Mouse (Mus musculus) forebrain, embryonic 12.5 days (tissue): Measurements from ENCODE around the gene Hsbp1. TPM values are rescaled to one million over a fixed set of nuclear protein-coding genes. Genes with fewer than 3 reads are reported as not detected.
"Not testable (repeated sequence)": the region's sequence is repeated elsewhere in the genome, so short reads cannot be mapped to it uniquely, and the experiment has no call there.

Experiments used
- ATAC-seq: fragments of 200-750 bp; cut with Nextera tagmentation; 2 replicates; pipeline ENCODE4 v1.8.0; 2017; ENCODE audit warnings: moderate TSS enrichment; ENCODE audit not compliant: low FRiP score
- H3K27ac ChIP-seq: fragments of 300-500 bp; sonication (generic); 2 replicates; pipeline ENCODE4 v1.5.1; 2016; ENCODE audit warnings: mild to moderate bottlenecking
- H3K27me3 ChIP-seq: fragments of 300-500 bp; sonication (generic); 2 replicates; pipeline ENCODE4 v1.6.1; 2016; ENCODE audit warnings: mild to moderate bottlenecking
- H3K36me3 ChIP-seq: fragments of 300-500 bp; sonication (generic); replicated peaks from 2 replicates; pipeline ENCODE4 v1.6.1; 2016; ENCODE audit warnings: mild to moderate bottlenecking
- H3K4me1 ChIP-seq: fragments of 300-500 bp; sonication (generic); 2 replicates; pipeline ENCODE4 v1.6.1; 2016
- H3K4me2 ChIP-seq: fragments of 300-500 bp; sonication (generic); 2 replicates; pipeline ENCODE4 v1.6.1; 2016; ENCODE audit warnings: mild to moderate bottlenecking, moderate library complexity
- H3K4me3 ChIP-seq: fragments of 300-500 bp; sonication (generic); replicated peaks from 2 replicates; pipeline ENCODE4 v1.5.1; 2016; ENCODE audit warnings: mild to moderate bottlenecking
- H3K9ac ChIP-seq: fragments of 300-500 bp; sonication (generic); 2 replicates; pipeline ENCODE4 v1.6.1; 2016; ENCODE audit warnings: mild to moderate bottlenecking
- H3K9me3 ChIP-seq: fragments of 300-500 bp; sonication (generic); 2 replicates; pipeline ENCODE4 v1.6.1; 2016
- WGBS: fragments of 180-500 bp; shearing (Covaris S2); methylation state at CpG from one replicate; pipeline ENCODE4 v1.1.7; 2016; 5-methylcytosine and 5-hydroxymethylcytosine counted together
- polyA plus RNA-seq: library from polyadenylated mRNA; unstranded; fragments of >200 nt; fragmentation: Nextera tagmentation; extraction: Ambion mirVana; gene quantifications from 2 replicates; pipeline ENCODE4 v1.2.1, GENCODE M21; 2016

Gene Hsbp1
- polyA plus RNA-seq: 348 and 359 TPM in 2 replicates

GRCm38 (mm10) chr8:119344190-119344856 is at the start of gene Hsbp1:
TSS of gene Hsbp1 (plus strand) at chr8:119344488.
- Histone ChIP-seq H3K4me2 (peak within 1 kb of the TSS; percentile 74), H3K4me1 (peaks cover 9% of the 10 kb centered on the region), H3K27me3 (peaks cover 24% of the 10 kb centered on the region), H3K9ac (peak within 1 kb of the TSS; percentile 95), H3K4me3 (peak within 1 kb of the TSS; percentile 87), H3K27ac (0 out of 2 replicates have a peak within 1 kb of the TSS, but pooled peaks have one; percentile 1), H3K9me3 (no peaks in the 10 kb centered on the region), H3K36me3 (peaks cover 32% of the 10 kb centered on the region)
- WGBS: 3% methylated on average over 47 of the region's 52 CpGs
- peak; percentile 99 for ATAC-seq

GRCm38 (mm10) chr8:119295477-119295876 is 48.8 kb upstream of the Hsbp1 start:
- Histone ChIP-seq H3K9me3 (no peaks in the 10 kb centered on the region), H3K9ac (no peak overlapping the region), H3K4me2 (no peak overlapping the region), H3K36me3 (no peaks in the 10 kb centered on the region), H3K27ac (no peak overlapping the region), H3K27me3 (no peaks in the 10 kb centered on the region), H3K4me3 (no peak overlapping the region), H3K4me1 (no peaks in the 10 kb centered on the region)
- 83% methylated on average over 13 of the region's 13 CpGs for WGBS
- ATAC-seq: no peak

- not testable (repeated sequence) for ATAC-seq
Measured at GRCm38 (mm10) chr8:119297752-119298151, 46.5 kb upstream of the Hsbp1 start.

GRCm38 (mm10) chr8:119300335-119300734 is 44.0 kb upstream of the Hsbp1 start:
- H3K9me3 ChIP-seq: 0 out of 2 replicates have a peak, but pooled peaks cover 8% of the 10 kb centered on the region
- WGBS: 86% methylated on average over 5 of the region's 5 CpGs
- H3K36me3 ChIP-seq: no peaks in the 10 kb centered on the region
- H3K4me1 ChIP-seq: no peaks in the 10 kb centered on the region
- no peak overlapping the region for H3K27ac ChIP-seq
- no peak for ATAC-seq
- H3K27me3 ChIP-seq: no peaks in the 10 kb centered on the region
- H3K9ac ChIP-seq: no peak overlapping the region
- no peak overlapping the region for H3K4me2 ChIP-seq
- H3K4me3 ChIP-seq: no peak overlapping the region

More at GRCm38 (mm10) chr8:119297752-119298151, 46.5 kb upstream of the Hsbp1 start:
- H3K4me1 ChIP-seq, H3K9ac ChIP-seq, H3K9me3 ChIP-seq, H3K27ac ChIP-seq, H3K4me2 ChIP-seq, H3K27me3 ChIP-seq, H3K4me3 ChIP-seq, H3K36me3 ChIP-seq: not testable (repeated sequence)
- WGBS: 24% methylated on average over 3 of the region's 3 CpGs

- Histone ChIP-seq H3K4me1 (no peaks in the 10 kb centered on the region), H3K27ac (no peak overlapping the region), H3K9ac (no peak overlapping the region), H3K4me2 (no peak overlapping the region), H3K4me3 (no peak overlapping the region), H3K9me3 (0 out of 2 replicates have a peak, but pooled peaks cover 8% of the 10 kb centered on the region), H3K27me3 (no peaks in the 10 kb centered on the region), H3K36me3 (no peaks in the 10 kb centered on the region)
- ATAC-seq: no peak
- WGBS: 82% methylated on average over 8 of the region's 8 CpGs
Measured at GRCm38 (mm10) chr8:119304196-119304595, 40.1 kb upstream of the Hsbp1 start.

- Histone ChIP-seq H3K4me3 (no peak overlapping the region), H3K9ac (no peak overlapping the region), H3K27me3 (0 out of 2 replicates have a peak, but pooled peaks cover 4% of the 10 kb centered on the region), H3K9me3 (no peaks in the 10 kb centered on the region), H3K4me2 (no peak overlapping the region), H3K36me3 (no peaks in the 10 kb centered on the region), H3K4me1 (no peaks in the 10 kb centered on the region), H3K27ac (no peak overlapping the region)
- WGBS: 29% methylated on average over 3 of the region's 3 CpGs
- no peak for ATAC-seq
Measured at GRCm38 (mm10) chr8:119311412-119311811, 32.9 kb upstream of the Hsbp1 start.

- no peaks in the 10 kb centered on the region for H3K27me3 ChIP-seq
- no peak overlapping the region for H3K27ac ChIP-seq
- no peaks in the 10 kb centered on the region for H3K4me1 ChIP-seq
- no peaks in the 10 kb centered on the region for H3K36me3 ChIP-seq
- no peaks in the 10 kb centered on the region for H3K9me3 ChIP-seq
- H3K4me2 ChIP-seq: no peak overlapping the region
- no peak overlapping the region for H3K9ac ChIP-seq
- 71% methylated on average over 6 of the region's 6 CpGs for WGBS
- H3K4me3 ChIP-seq: no peak overlapping the region
- no peak for ATAC-seq
Measured at GRCm38 (mm10) chr8:119323215-119323614, 21.1 kb upstream of the Hsbp1 start.

- ATAC-seq: no peak
- no peak overlapping the region for H3K27ac ChIP-seq
- H3K9ac ChIP-seq: no peak overlapping the region
- H3K9me3 ChIP-seq: no peaks in the 10 kb centered on the region
- peaks cover 24% of the 10 kb centered on the region for H3K27me3 ChIP-seq
- H3K4me3 ChIP-seq: no peak overlapping the region
- no peaks in the 10 kb centered on the region for H3K36me3 ChIP-seq
- WGBS: 86% methylated on average over 4 of the region's 4 CpGs
- H3K4me1 ChIP-seq: no peaks in the 10 kb centered on the region
- no peak overlapping the region for H3K4me2 ChIP-seq
Measured at GRCm38 (mm10) chr8:119339546-119339945, 4.7 kb upstream of the Hsbp1 start.

GRCm38 (mm10) chr8:119343606-119344005 is 682 bp upstream of the Hsbp1 start:
- Histone ChIP-seq H3K4me2 (peak overlapping the region; percentile 35), H3K9me3 (no peaks in the 10 kb centered on the region), H3K9ac (no peak overlapping the region), H3K27ac (no peak overlapping the region), H3K36me3 (peaks cover 24% of the 10 kb centered on the region), H3K27me3 (peaks cover 24% of the 10 kb centered on the region), H3K4me3 (peak overlapping the region; percentile 87), H3K4me1 (peaks cover 9% of the 10 kb centered on the region)
- WGBS: 86% methylated on average over 3 of the region's 3 CpGs
- no peak; the same call in 1 of the 2 replicates for ATAC-seq

- Histone ChIP-seq H3K4me2 (peak overlapping the region; percentile 74), H3K27me3 (peaks cover 16% of the 10 kb centered on the region), H3K9me3 (no peaks in the 10 kb centered on the region), H3K9ac (peak overlapping the region; percentile 95), H3K27ac (no peak overlapping the region), H3K4me3 (peak overlapping the region; percentile 87), H3K4me1 (peaks cover 9% of the 10 kb centered on the region), H3K36me3 (peaks cover 37% of the 10 kb centered on the region)
- ATAC-seq: no peak
- WGBS: 58% methylated on average over 22 of the region's 22 CpGs
Measured at GRCm38 (mm10) chr8:119345029-119345682, 868 bp downstream of the Hsbp1 start.

GRCm38 (mm10) chr8:119345683-119346075 is 1.4 kb downstream of the Hsbp1 start:
- Histone ChIP-seq H3K4me3 (no peak overlapping the region; the same call in 1 of the 2 replicates), H3K4me1 (peaks cover 9% of the 10 kb centered on the region), H3K27me3 (peaks cover 13% of the 10 kb centered on the region), H3K36me3 (peaks cover 40% of the 10 kb centered on the region), H3K27ac (no peak overlapping the region), H3K4me2 (peak overlapping the region; percentile 74), H3K9ac (no peak overlapping the region), H3K9me3 (no peaks in the 10 kb centered on the region)
- no peak for ATAC-seq
- 82% methylated on average over 15 of the region's 15 CpGs for WGBS

- ATAC-seq: no peak
- WGBS: 95% methylated on average over 19 of the region's 19 CpGs
- Histone ChIP-seq H3K4me1 (no peaks in the 10 kb centered on the region), H3K9ac (no peak overlapping the region), H3K36me3 (peaks cover 47% of the 10 kb centered on the region), H3K27me3 (no peaks in the 10 kb centered on the region), H3K4me2 (no peak overlapping the region), H3K9me3 (no peaks in the 10 kb centered on the region), H3K4me3 (no peak overlapping the region), H3K27ac (no peak overlapping the region)
Measured at GRCm38 (mm10) chr8:119351647-119352046, 7.4 kb downstream of the Hsbp1 start.
